Mouse (Mus musculus): ENCODE results near the gene Atg4a. TPM values are rescaled to one million over a fixed set of nuclear protein-coding genes. Genes with fewer than 3 reads are reported as not detected.
A peak's percentile ranks its signal among the peaks of the same experiment; 100 is the strongest.

Atg4a gene
- 19.5 and 20.2 TPM in 2 replicates for polyA plus RNA-seq (2015; fragmentation: Nextera tagmentation; extraction: Ambion mirVana)

GRCm38 (mm10) chrX:140956272-140956940, at the start of gene Atg4a, which contains the start of gene Psmd10:
Gene Atg4a, plus strand, starts transcription at chrX:140956907.
Gene Psmd10, minus strand, starts transcription at chrX:140956728.
- no peak within 1 kb of the TSS for H3K27ac ChIP-seq (ENCODE audit: low read length)
- peak; percentile 97 for ATAC-seq (ENCODE audit: insufficient read depth, low FRiP score)
- 11% methylated on average over 23 of the region's 23 CpGs for WGBS

GRCm38 (mm10) chrX:140907360-140907759, 49.3 kb upstream of the Atg4a start, which contains the start of gene Vsig1:
Gene Vsig1, plus strand, starts transcription at chrX:140907608.
- no peak within 1 kb of the TSS for H3K9ac ChIP-seq (ENCODE audit: low read length)
- H3K36me3 ChIP-seq (ENCODE audit: control insufficient read depth, insufficient read depth, low read length) = no peaks in the 10 kb centered on the region
- no peaks in the 10 kb centered on the region for H3K4me1 ChIP-seq (ENCODE audit: control insufficient read depth, insufficient read depth, low read length)
- 43% methylated on average over 7 of the region's 7 CpGs for WGBS
- peak within 1 kb of the TSS; percentile 13; the same call in 1 of the 2 replicates for H3K4me3 ChIP-seq (replicated peaks; ENCODE audit: low read length)
- peak; percentile 85; the same call in 1 of the 2 replicates for ATAC-seq (ENCODE audit: insufficient read depth, low FRiP score)
- H3K27ac ChIP-seq (ENCODE audit: low read length) = no peak within 1 kb of the TSS
- H3K4me2 ChIP-seq (ENCODE audit: low read depth, low read length) = no peak within 1 kb of the TSS
- H3K9me3 ChIP-seq (replicated peaks; ENCODE audit: control insufficient read depth, low read length) = no peaks in the 10 kb centered on the region
- peaks cover 9% of the 10 kb centered on the region; the same call in 1 of the 2 replicates for H3K27me3 ChIP-seq (ENCODE audit: control insufficient read depth, insufficient read depth, low read length)

More at GRCm38 (mm10) chrX:140956272-140956940, at the start of gene Atg4a, which contains the start of gene Psmd10:
- Histone ChIP-seq H3K36me3 (ENCODE audit: control insufficient read depth, insufficient read depth, low read length) (no peaks in the 10 kb centered on the region), H3K4me3 (replicated peaks; ENCODE audit: low read length) (peak within 1 kb of the TSS; percentile 61), H3K4me1 (ENCODE audit: control insufficient read depth, insufficient read depth, low read length) (no peaks in the 10 kb centered on the region), H3K9me3 (replicated peaks; ENCODE audit: control insufficient read depth, low read length) (no peaks in the 10 kb centered on the region), H3K27me3 (ENCODE audit: control insufficient read depth, insufficient read depth, low read length) (peaks cover 2% of the 10 kb centered on the region; the same call in 1 of the 2 replicates), H3K4me2 (ENCODE audit: low read depth, low read length) (peak within 1 kb of the TSS; percentile 58), H3K9ac (ENCODE audit: low read length) (peak within 1 kb of the TSS; percentile 65)

- Histone ChIP-seq H3K36me3 (ENCODE audit: control insufficient read depth, insufficient read depth, low read length) (no peaks in the 10 kb centered on the region), H3K4me2 (ENCODE audit: low read depth, low read length) (no peak overlapping the region), H3K27ac (ENCODE audit: low read length) (no peak overlapping the region), H3K4me1 (ENCODE audit: control insufficient read depth, insufficient read depth, low read length) (no peaks in the 10 kb centered on the region), H3K4me3 (replicated peaks; ENCODE audit: low read length) (no peak overlapping the region), H3K9me3 (replicated peaks; ENCODE audit: control insufficient read depth, low read length) (no peaks in the 10 kb centered on the region), H3K9ac (ENCODE audit: low read length) (no peak overlapping the region), H3K27me3 (ENCODE audit: control insufficient read depth, insufficient read depth, low read length) (peaks cover 16% of the 10 kb centered on the region; the same call in 1 of the 2 replicates)
- 81% methylated on average over 6 of the region's 6 CpGs for WGBS
- no peak for ATAC-seq (ENCODE audit: insufficient read depth, low FRiP score)
Observed at GRCm38 (mm10) chrX:140921321-140921720, 35.4 kb upstream of the Atg4a start.

- Histone ChIP-seq H3K27me3 (ENCODE audit: control insufficient read depth, insufficient read depth, low read length) (peaks cover 10% of the 10 kb centered on the region), H3K36me3 (ENCODE audit: control insufficient read depth, insufficient read depth, low read length) (no peaks in the 10 kb centered on the region), H3K4me2 (ENCODE audit: low read depth, low read length) (no peak overlapping the region), H3K27ac (ENCODE audit: low read length) (no peak overlapping the region), H3K9ac (ENCODE audit: low read length) (no peak overlapping the region), H3K9me3 (replicated peaks; ENCODE audit: control insufficient read depth, low read length) (no peaks in the 10 kb centered on the region), H3K4me3 (replicated peaks; ENCODE audit: low read length) (no peak overlapping the region), H3K4me1 (ENCODE audit: control insufficient read depth, insufficient read depth, low read length) (no peaks in the 10 kb centered on the region)
- 63% methylated on average over 3 of the region's 3 CpGs for WGBS
- ATAC-seq (ENCODE audit: insufficient read depth, low FRiP score) = no peak
Observed at GRCm38 (mm10) chrX:140932066-140932465, 24.6 kb upstream of the Atg4a start.

- Histone ChIP-seq H3K4me1 (ENCODE audit: control insufficient read depth, insufficient read depth, low read length) (no peaks in the 10 kb centered on the region), H3K9me3 (replicated peaks; ENCODE audit: control insufficient read depth, low read length) (no peaks in the 10 kb centered on the region), H3K36me3 (ENCODE audit: control insufficient read depth, insufficient read depth, low read length) (no peaks in the 10 kb centered on the region), H3K9ac (ENCODE audit: low read length) (no peak overlapping the region), H3K27me3 (ENCODE audit: control insufficient read depth, insufficient read depth, low read length) (peaks cover 10% of the 10 kb centered on the region), H3K4me3 (replicated peaks; ENCODE audit: low read length) (no peak overlapping the region), H3K27ac (ENCODE audit: low read length) (no peak overlapping the region), H3K4me2 (ENCODE audit: low read depth, low read length) (no peak overlapping the region)
- ATAC-seq (ENCODE audit: insufficient read depth, low FRiP score) = no peak
- WGBS = 71% methylated on average over 3 of the region's 3 CpGs
Observed at GRCm38 (mm10) chrX:140933263-140933662, 23.4 kb upstream of the Atg4a start.

- Histone ChIP-seq H3K4me1 (ENCODE audit: control insufficient read depth, insufficient read depth, low read length) (no peaks in the 10 kb centered on the region), H3K4me3 (replicated peaks; ENCODE audit: low read length) (no peak overlapping the region), H3K9ac (ENCODE audit: low read length) (no peak overlapping the region), H3K36me3 (ENCODE audit: control insufficient read depth, insufficient read depth, low read length) (no peaks in the 10 kb centered on the region), H3K9me3 (replicated peaks; ENCODE audit: control insufficient read depth, low read length) (no peaks in the 10 kb centered on the region), H3K4me2 (ENCODE audit: low read depth, low read length) (no peak overlapping the region), H3K27me3 (ENCODE audit: control insufficient read depth, insufficient read depth, low read length) (peaks cover 10% of the 10 kb centered on the region), H3K27ac (ENCODE audit: low read length) (no peak overlapping the region)
- 63% methylated on average over 5 of the region's 5 CpGs for WGBS
- no peak for ATAC-seq (ENCODE audit: insufficient read depth, low FRiP score)
Observed at GRCm38 (mm10) chrX:140936271-140936670, 20.4 kb upstream of the Atg4a start.

- 87% methylated on average over 4 of the region's 4 CpGs for WGBS
- ATAC-seq (ENCODE audit: insufficient read depth, low FRiP score) = no peak
Observed at GRCm38 (mm10) chrX:140953618-140954017, 3.1 kb upstream of the Atg4a start.

GRCm38 (mm10) chrX:140956959-140957358, 252 bp downstream of the Atg4a start:
- Histone ChIP-seq H3K9ac (ENCODE audit: low read length) (peak overlapping the region; percentile 57), H3K4me1 (ENCODE audit: control insufficient read depth, insufficient read depth, low read length) (no peaks in the 10 kb centered on the region), H3K36me3 (ENCODE audit: control insufficient read depth, insufficient read depth, low read length) (no peaks in the 10 kb centered on the region), H3K9me3 (replicated peaks; ENCODE audit: control insufficient read depth, low read length) (no peaks in the 10 kb centered on the region), H3K27me3 (ENCODE audit: control insufficient read depth, insufficient read depth, low read length) (peaks cover 2% of the 10 kb centered on the region; the same call in 1 of the 2 replicates), H3K4me2 (ENCODE audit: low read depth, low read length) (peak overlapping the region; percentile 45), H3K27ac (ENCODE audit: low read length) (no peak overlapping the region), H3K4me3 (replicated peaks; ENCODE audit: low read length) (peak overlapping the region; percentile 61)
- ATAC-seq (ENCODE audit: insufficient read depth, low FRiP score) = no peak; the same call in 1 of the 2 replicates
- 25% methylated on average over 5 of the region's 5 CpGs for WGBS

More at GRCm38 (mm10) chrX:140953618-140954017, 3.1 kb upstream of the Atg4a start:
- no peak overlapping the region for H3K9ac ChIP-seq (ENCODE audit: low read length)
- H3K27ac ChIP-seq (ENCODE audit: low read length) = no peak overlapping the region
- no peak overlapping the region for H3K4me3 ChIP-seq (replicated peaks; ENCODE audit: low read length)
- no peak overlapping the region for H3K4me2 ChIP-seq (ENCODE audit: low read depth, low read length)
- no peaks in the 10 kb centered on the region for H3K36me3 ChIP-seq (ENCODE audit: control insufficient read depth, insufficient read depth, low read length)
- H3K27me3 ChIP-seq (ENCODE audit: control insufficient read depth, insufficient read depth, low read length) = peaks cover 6% of the 10 kb centered on the region; the same call in 1 of the 2 replicates
- no peaks in the 10 kb centered on the region for H3K4me1 ChIP-seq (ENCODE audit: control insufficient read depth, insufficient read depth, low read length)
- no peaks in the 10 kb centered on the region for H3K9me3 ChIP-seq (replicated peaks; ENCODE audit: control insufficient read depth, low read length)

GRCm38 (mm10) chrX:140978943-140979342, 22.2 kb downstream of the Atg4a start:
- WGBS = 93% methylated on average over 1 of the region's 1 CpGs
- no peak overlapping the region for H3K27ac ChIP-seq (ENCODE audit: low read length)

More at GRCm38 (mm10) chrX:140978943-140979342, 22.2 kb downstream of the Atg4a start:
- Histone ChIP-seq H3K4me3 (replicated peaks; ENCODE audit: low read length) (no peak overlapping the region), H3K27me3 (ENCODE audit: control insufficient read depth, insufficient read depth, low read length) (peaks cover 5% of the 10 kb centered on the region; the same call in 1 of the 2 replicates), H3K4me2 (ENCODE audit: low read depth, low read length) (no peak overlapping the region), H3K9ac (ENCODE audit: low read length) (no peak overlapping the region), H3K36me3 (ENCODE audit: control insufficient read depth, insufficient read depth, low read length) (no peaks in the 10 kb centered on the region), H3K9me3 (replicated peaks; ENCODE audit: control insufficient read depth, low read length) (no peaks in the 10 kb centered on the region), H3K4me1 (ENCODE audit: control insufficient read depth, insufficient read depth, low read length) (peaks cover under 1% of the 10 kb centered on the region; the same call in 1 of the 2 replicates)
- no peak for ATAC-seq (ENCODE audit: insufficient read depth, low FRiP score)
